Mouse (Mus musculus) forebrain, embryonic 16.5 days (tissue): ENCODE measurements around the gene Ivns1abp. TPM values are rescaled to one million over a fixed set of nuclear protein-coding genes. Genes with fewer than 3 reads are reported as not detected.
"Not testable (repeated sequence)": the region's sequence is repeated elsewhere in the genome, so short reads cannot be mapped to it uniquely, and the experiment has no call there.

ENCODE experiments used
- ATAC-seq: fragments of 200-750 bp; cut with Nextera tagmentation; 2 replicates; pipeline ENCODE4 v1.8.0; 2017; ENCODE audit warnings: mild to moderate bottlenecking, moderate library complexity
- H3K27ac ChIP-seq: fragments of 300-500 bp; sonication (generic); 2 replicates; pipeline ENCODE4 v1.5.1; 2014; ENCODE audit warnings: low read length, control low read depth
- H3K27me3 ChIP-seq: fragments of 300-500 bp; sonication (generic); replicated peaks from 2 replicates; pipeline ENCODE4 v1.6.1; 2014; ENCODE audit warnings: low read length; ENCODE audit not compliant: control insufficient read depth, insufficient read depth
- H3K36me3 ChIP-seq: fragments of 300-500 bp; sonication (generic); 2 replicates; pipeline ENCODE4 v1.6.1; 2014; ENCODE audit not compliant: control insufficient read depth, insufficient read depth
- H3K4me1 ChIP-seq: fragments of 300-500 bp; sonication (generic); replicated peaks from 2 replicates; pipeline ENCODE4 v1.6.1; 2014; ENCODE audit warnings: low read length; ENCODE audit not compliant: control insufficient read depth, insufficient read depth
- H3K4me2 ChIP-seq: fragments of 300-500 bp; sonication (generic); 2 replicates; pipeline ENCODE4 v1.6.1; 2014; ENCODE audit warnings: mild to moderate bottlenecking, low read length, control low read depth
- H3K4me3 ChIP-seq: fragments of 300-500 bp; sonication (generic); replicated peaks from 2 replicates; pipeline ENCODE4 v1.5.1; 2014; ENCODE audit warnings: mild to moderate bottlenecking, low read length, control low read depth
- H3K9ac ChIP-seq: fragments of 300-500 bp; sonication (generic); replicated peaks from 2 replicates; pipeline ENCODE4 v1.6.1; 2014; ENCODE audit warnings: low read depth, low read length, control low read depth
- H3K9me3 ChIP-seq: fragments of 300-500 bp; sonication (generic); 2 replicates; pipeline ENCODE4 v1.6.1; 2016; ENCODE audit warnings: low read length; ENCODE audit not compliant: control insufficient read depth
- WGBS: fragments of 180-500 bp; shearing (Covaris S2); extraction: QIAGEN DNeasy Blood & Tissue Kit; methylation state at CpG from one replicate; pipeline ENCODE4 v1.1.7; 2014; 5-methylcytosine and 5-hydroxymethylcytosine counted together
- polyA plus RNA-seq: library from polyadenylated mRNA; unstranded; fragments of >200 nt; fragmentation: Nextera tagmentation; extraction: Ambion mirVana; gene quantifications from 2 replicates; pipeline ENCODE4 v1.2.1, GENCODE M21; 2015

Ivns1abp gene
- 388 and 450 TPM in 2 replicates for polyA plus RNA-seq

- H3K4me1 ChIP-seq = peaks cover 34% of the 10 kb centered on the region
- H3K9ac ChIP-seq = peak within 1 kb of the TSS; percentile 87
- no peaks in the 10 kb centered on the region for H3K9me3 ChIP-seq
- peak within 1 kb of the TSS; percentile 70 for H3K4me3 ChIP-seq
- H3K27ac ChIP-seq = peak within 1 kb of the TSS; percentile 90
- H3K4me2 ChIP-seq = peak within 1 kb of the TSS; percentile 77
- H3K27me3 ChIP-seq = no peaks in the 10 kb centered on the region
- WGBS = under 1% methylated on average over 100 of the region's 104 CpGs
- H3K36me3 ChIP-seq = no peaks in the 10 kb centered on the region
- peak; percentile 95 for ATAC-seq
These were observed at the start of gene Ivns1abp for GRCm38 (mm10) chr1:151344283-151345108. TSS of gene Ivns1abp (plus strand) at chr1:151344477.

GRCm38 (mm10) chr1:151295486-151295885 is 48.8 kb upstream of the Ivns1abp start:
- ATAC-seq = no peak
- no peaks in the 10 kb centered on the region for H3K9me3 ChIP-seq
- H3K4me3 ChIP-seq = no peak overlapping the region
- no peak overlapping the region for H3K9ac ChIP-seq
- no peak overlapping the region for H3K27ac ChIP-seq
- H3K4me1 ChIP-seq = no peaks in the 10 kb centered on the region
- no peak overlapping the region for H3K4me2 ChIP-seq
- no peaks in the 10 kb centered on the region for H3K36me3 ChIP-seq
- no peaks in the 10 kb centered on the region for H3K27me3 ChIP-seq
- WGBS = 70% methylated on average over 3 of the region's 3 CpGs

GRCm38 (mm10) chr1:151296621-151297020 is 47.7 kb upstream of the Ivns1abp start:
- Histone ChIP-seq H3K36me3 (no peaks in the 10 kb centered on the region), H3K9ac (no peak overlapping the region), H3K9me3 (no peaks in the 10 kb centered on the region), H3K27me3 (no peaks in the 10 kb centered on the region), H3K4me3 (no peak overlapping the region), H3K27ac (no peak overlapping the region), H3K4me2 (no peak overlapping the region), H3K4me1 (no peaks in the 10 kb centered on the region; the same call in 1 of the 2 replicates)
- WGBS = 91% methylated on average over 1 of the region's 1 CpGs
- ATAC-seq = no peak

DNA sequence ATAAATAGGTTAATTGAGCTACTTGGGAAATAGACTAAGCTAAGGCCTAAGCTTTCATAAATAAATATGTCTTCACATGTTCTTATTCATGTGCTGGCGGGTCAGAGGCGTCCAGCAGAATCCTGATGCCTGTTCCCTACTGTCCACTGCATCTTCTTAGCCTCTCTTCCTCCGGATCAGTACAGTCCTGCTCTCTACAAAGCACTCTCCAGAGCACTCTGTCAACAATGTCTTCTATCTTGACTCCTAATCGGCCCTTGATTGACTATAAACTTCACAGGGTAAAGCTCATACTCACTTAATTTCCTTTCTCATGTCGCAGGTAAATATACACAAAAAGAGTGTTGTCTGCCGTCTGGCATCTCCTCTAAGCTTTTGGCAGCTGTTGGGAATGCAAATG is 47.3 kb upstream of the Ivns1abp start:
- H3K27me3 ChIP-seq = no peaks in the 10 kb centered on the region
- no peak for ATAC-seq
- no peaks in the 10 kb centered on the region; the same call in 1 of the 2 replicates for H3K4me1 ChIP-seq
- H3K9ac ChIP-seq = no peak overlapping the region
- H3K9me3 ChIP-seq = no peaks in the 10 kb centered on the region
- no peak overlapping the region for H3K4me2 ChIP-seq
- H3K27ac ChIP-seq = no peak overlapping the region
- WGBS = 87% methylated on average over 6 of the region's 6 CpGs
- no peak overlapping the region for H3K4me3 ChIP-seq
- no peaks in the 10 kb centered on the region for H3K36me3 ChIP-seq

DNA sequence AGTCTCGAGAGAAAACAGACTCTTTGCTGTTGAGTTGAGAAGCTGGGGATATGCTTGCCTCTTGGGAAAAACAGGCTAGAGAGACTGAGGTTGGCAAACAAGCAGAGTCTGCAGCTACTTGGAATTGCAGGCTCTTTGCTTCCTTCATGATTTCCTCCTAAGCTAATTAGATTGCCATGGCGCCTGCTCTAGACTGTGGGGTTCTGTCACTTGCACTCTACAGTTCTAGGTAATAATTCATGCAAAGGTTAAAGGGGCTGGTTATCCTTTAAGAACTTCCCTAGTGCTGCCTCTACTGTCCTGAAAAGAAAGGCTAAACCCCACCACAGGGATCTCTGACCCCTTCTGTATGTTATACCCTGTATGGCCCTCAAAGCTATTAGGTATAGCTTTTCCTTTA is 46.7 kb upstream of the Ivns1abp start:
- no peak for ATAC-seq
- Histone ChIP-seq H3K9ac (no peak overlapping the region), H3K27me3 (no peaks in the 10 kb centered on the region), H3K4me2 (no peak overlapping the region), H3K4me1 (no peaks in the 10 kb centered on the region; the same call in 1 of the 2 replicates), H3K36me3 (no peaks in the 10 kb centered on the region), H3K4me3 (no peak overlapping the region), H3K9me3 (no peaks in the 10 kb centered on the region), H3K27ac (no peak overlapping the region)
- WGBS = 88% methylated on average over 2 of the region's 2 CpGs

DNA sequence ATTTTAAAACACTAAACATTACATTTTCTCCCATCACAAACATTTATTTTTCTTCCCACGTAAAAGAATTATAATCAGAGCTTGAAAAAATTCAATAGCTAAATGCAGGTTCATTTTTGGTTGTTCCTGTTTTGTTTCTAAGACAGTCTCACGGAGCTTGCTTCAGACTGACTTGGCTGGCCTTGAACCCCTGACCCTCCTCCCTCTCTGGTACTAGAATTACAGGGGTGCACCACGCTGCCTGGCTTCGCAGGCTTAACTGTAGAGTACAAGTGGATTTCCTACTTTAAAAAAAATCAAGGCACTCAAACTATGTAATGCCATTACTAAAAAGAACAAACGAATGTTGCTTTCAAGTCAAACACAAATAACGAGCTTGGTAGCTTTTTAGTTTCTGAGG is 42.8 kb upstream of the Ivns1abp start:
- Histone ChIP-seq H3K4me1 (no peaks in the 10 kb centered on the region; the same call in 1 of the 2 replicates), H3K27ac (no peak overlapping the region), H3K9ac (no peak overlapping the region), H3K4me3 (no peak overlapping the region), H3K4me2 (no peak overlapping the region), H3K36me3 (no peaks in the 10 kb centered on the region), H3K27me3 (no peaks in the 10 kb centered on the region), H3K9me3 (no peaks in the 10 kb centered on the region)
- WGBS = 42% methylated on average over 6 of the region's 6 CpGs
- no peak for ATAC-seq

DNA sequence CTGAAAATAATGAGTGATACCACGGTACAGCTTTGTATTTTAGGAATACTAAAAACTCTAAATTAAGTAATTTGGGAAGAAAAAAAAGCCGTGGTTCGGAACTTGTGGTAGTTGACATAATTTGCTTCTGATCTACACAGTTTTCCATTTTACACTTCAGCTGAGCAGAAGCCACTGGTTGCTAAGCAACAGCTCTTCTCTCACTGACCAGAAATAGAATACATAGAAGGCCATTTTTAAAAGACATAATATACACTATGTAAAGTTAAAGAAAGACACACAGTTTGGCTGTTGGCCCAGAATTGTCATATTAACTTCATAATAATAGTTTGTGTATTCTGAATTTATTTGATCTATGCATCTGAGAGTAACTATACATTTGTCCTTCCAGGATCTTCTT is 42.4 kb upstream of the Ivns1abp start:
- Histone ChIP-seq H3K4me3 (no peak overlapping the region), H3K4me1 (no peaks in the 10 kb centered on the region; the same call in 1 of the 2 replicates), H3K36me3 (no peaks in the 10 kb centered on the region), H3K9ac (no peak overlapping the region), H3K27me3 (no peaks in the 10 kb centered on the region), H3K4me2 (no peak overlapping the region), H3K9me3 (no peaks in the 10 kb centered on the region), H3K27ac (no peak overlapping the region)
- WGBS = 19% methylated on average over 3 of the region's 3 CpGs
- peak; percentile 71; the same call in 1 of the 2 replicates for ATAC-seq

DNA sequence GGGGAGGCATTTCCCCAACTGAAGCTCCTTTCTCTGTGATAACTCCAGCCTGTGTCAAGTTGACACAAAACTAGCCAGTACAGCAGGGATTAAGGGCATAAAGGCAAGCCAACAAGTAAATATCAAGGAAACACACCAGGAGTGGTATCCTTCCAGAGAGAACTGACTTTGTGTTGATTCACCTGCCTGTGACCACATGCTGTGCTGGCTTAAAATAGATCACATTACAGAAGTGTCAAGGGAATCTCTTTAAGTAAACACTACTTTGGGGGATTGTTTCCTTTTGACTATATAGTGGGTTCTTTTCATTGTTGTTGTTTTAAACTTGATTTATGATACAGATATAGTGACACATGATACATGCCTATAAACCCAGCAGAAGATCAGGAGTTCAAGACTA is 41.0 kb upstream of the Ivns1abp start:
- Histone ChIP-seq H3K9me3 (no peaks in the 10 kb centered on the region), H3K9ac (no peak overlapping the region), H3K36me3 (no peaks in the 10 kb centered on the region), H3K27ac (no peak overlapping the region), H3K27me3 (no peaks in the 10 kb centered on the region), H3K4me3 (no peak overlapping the region), H3K4me1 (no peaks in the 10 kb centered on the region; the same call in 1 of the 2 replicates), H3K4me2 (no peak overlapping the region)
- ATAC-seq = no peak

GRCm38 (mm10) chr1:151305001-151305400 is 39.3 kb upstream of the Ivns1abp start:
- not testable (repeated sequence) for H3K4me3 ChIP-seq, H3K27ac ChIP-seq, H3K9me3 ChIP-seq, H3K4me2 ChIP-seq, H3K36me3 ChIP-seq, ATAC-seq, H3K9ac ChIP-seq, H3K4me1 ChIP-seq, H3K27me3 ChIP-seq
- WGBS = 87% methylated on average over 3 of the region's 3 CpGs
